Mouse (Mus musculus) frontal cortex, postnatal 14 days (tissue): Measurements from ENCODE around the gene Vax2.

Experiments used
- DNase-seq, 2 experiments: peaks; one replicate each; pipeline ENCODE4 v3.0.0; 2022; ENCODE audit warnings: low spot score in 2 of 2

The Vax2 gene

DNA sequence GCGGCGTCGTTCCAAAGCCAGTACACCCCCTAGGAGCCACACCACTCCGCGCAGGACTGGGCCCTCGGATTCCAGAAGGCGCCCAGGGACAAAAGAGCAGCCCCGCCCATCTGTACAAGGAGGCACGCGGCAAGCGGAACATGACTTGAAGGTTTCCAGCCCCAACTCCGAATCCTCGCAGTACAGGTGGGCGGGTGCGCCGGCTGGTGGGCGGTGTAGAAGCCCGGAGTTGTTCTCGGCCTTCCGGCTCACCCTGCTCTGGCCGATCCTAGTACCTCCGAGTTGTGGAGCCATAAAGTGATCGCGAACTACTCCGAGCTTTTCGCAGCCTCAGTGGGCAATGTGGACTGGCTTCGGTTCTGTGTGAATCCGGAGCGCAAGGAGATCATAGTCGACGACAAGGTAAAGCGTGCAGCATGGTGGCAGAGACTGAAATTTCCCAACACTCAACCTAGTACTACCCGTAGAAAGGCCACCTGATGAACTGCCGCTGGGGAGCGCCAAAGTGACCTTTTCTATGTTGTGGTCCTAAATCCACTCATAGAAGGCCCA is 51.9 kb downstream of the Vax2 start:
- no peak for DNase-seq

DNA sequence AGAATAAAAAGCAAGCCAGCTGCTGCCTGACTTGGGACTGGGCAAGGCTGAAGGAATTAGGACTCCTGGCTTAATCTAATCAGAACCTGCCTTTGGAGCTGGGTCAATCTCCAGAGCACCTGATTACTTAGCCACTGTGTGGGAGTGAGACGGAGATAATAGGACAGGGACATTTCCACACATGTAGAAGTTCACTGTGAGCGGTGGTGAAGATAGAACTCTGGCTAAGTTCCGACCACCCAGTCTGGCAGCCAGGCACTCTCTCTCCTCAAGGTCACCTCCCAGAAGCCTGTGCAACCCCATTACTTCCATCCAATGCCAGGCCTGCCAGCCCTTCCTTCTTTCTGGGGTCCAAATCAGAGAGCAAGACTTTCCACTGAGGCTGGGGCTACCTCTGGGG is 55.9 kb downstream of the Vax2 start:
- DNase-seq, result no peak

DNA sequence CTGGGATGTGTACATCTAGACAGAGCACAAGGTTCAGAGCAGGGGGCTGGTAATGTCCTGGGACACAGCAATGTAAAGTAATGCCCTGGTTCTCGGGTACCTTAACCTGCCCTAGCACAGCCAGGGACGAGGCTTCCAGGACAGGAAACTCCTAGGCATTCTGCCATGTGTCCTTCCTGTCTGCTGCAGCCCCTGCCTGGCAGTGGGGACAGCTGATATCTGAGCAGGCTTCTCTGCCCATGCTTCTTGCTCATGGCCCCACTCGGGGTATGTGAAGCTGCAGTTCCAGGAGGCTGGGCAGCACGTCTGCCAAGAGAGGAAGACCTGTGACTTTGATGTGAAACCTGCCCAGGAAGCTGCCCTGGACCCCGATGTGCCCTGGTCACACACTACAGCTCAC is 57.4 kb downstream of the Vax2 start:
- no peak for DNase-seq

DNA sequence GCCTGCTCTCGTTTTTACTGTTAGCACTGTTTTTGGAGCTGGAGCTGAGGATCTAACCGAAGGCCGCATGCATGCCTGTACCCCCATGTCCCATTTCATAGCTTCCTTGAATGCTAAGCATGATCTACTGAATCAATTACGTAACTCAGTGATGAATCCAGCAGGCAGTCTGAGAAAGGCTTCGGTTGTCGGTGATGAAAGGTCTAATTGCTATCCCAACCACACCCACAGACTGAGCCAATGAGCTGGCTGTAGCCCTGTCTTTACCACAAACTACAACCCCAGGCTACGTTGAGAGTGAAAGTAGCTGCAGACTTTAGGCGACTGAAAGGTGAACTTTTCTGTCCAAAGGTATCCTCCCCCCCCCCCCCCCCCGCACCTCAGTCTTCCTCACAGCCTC is 63.1 kb downstream of the Vax2 start:
- no peak for DNase-seq

DNA sequence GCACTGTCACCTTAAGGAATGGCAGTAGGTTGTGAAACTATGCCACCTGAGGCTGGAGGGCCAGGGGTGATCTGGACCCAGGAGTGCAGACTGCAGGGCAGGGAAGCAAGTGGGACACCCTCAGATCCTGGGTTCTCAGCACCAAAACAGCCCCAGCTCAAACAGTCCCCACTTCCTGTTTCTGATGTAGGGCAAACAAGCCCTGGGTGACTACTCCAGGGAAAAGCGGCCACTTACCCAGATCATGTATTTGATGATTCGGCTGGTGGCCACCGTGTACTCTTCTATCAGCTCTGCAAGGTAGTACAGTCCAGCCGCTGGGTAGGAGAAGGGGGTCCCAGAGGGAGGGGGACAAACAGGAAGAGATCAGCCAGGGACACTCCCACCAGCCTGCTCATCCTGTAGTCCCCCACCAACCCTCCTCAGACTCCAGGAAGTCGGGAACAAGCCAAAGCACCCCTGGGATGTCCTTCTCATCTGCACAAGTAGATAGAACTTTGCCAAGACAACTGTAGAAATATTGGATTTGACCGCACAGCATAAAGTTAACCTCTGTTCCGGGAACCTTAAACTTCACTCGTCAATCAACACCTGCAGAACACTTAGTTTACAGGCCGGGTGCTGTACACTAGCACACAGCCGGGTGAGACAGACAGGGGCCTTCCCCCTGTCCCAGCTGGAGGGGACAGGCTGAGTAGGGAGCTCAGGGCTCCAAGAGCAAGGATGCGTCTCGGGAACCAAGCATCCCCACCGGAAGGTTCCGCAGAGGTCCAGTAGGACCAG is 63.9 kb downstream of the Vax2 start:
- DNase-seq, result peak in 1 of 2 experiments; percentile 14

DNA sequence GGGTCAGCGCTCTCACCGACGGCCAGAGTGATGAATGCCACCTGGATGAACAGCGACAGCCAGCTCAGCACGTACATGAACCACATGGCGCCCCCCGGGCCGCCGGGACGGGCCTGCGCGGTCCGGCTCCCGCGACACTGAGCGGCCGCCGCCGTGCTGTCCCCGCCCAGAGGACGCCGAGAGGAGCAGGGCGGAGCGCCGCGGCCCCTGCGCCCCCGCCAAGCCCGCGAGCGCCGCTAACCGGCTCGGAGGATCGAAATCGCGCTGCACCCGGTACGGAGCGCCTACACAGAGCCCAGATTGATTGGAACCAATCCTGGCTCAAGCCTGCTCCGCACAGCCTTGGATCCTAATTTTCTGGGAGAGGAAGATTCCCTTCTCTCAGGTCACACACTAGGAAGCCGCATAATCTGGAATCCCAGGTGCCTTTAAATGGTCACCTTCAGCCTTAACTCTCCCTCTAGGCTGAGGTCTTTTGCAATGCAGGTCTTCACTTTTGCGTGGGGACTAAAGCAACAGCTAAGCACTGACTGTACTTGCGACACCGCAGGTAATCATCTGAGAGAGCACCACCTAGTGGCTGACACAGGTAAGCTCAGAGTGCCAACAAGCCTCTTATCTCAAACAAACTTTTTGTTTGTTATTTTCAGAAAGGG is 64.7 kb downstream of the Vax2 start, which contains the start of gene Tex261:
Gene Tex261, minus strand, starts transcription at position 176 of the 656 bp plus-strand sequence.
- peak; percentile 80 to 86 for DNase-seq

DNA sequence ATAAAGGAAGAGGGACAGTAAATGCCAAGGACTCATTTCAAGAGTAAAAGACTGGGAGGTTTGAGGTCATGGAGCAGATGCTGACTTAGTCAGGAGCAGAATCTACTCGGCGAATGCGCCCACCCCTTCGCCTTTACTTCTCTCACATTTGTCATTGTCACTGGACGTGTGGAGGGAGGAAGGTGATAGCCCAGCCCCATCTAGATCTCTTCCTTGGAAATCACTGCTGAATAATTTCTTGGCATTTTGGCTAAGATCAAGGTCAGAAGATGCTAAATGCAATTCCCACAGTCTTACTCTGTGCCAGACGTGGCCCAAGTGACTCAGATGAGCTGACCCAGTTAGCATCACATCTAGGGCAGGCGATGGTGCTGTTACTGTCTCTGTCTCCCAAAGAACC is 67.2 kb downstream of the Vax2 start:
- no peak for DNase-seq

DNA sequence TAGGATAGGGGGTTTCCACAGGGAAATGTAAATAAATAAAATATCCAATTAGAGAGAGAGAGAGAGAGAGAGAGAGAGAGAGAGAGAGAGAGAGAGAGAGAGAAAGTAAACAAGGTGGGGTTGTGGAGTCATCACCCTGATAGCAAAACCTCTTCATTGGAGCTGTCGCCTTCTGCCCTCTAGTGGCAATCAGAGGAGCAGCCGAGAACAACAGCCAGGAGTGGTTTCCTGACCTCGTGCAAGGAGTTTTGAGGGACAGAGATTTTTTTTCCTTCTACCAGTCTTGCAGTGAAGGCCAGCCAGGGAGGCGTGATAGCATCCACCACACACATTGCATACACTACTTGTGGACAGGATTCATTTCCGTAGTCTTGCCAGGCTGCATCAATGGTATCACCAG is 68.0 kb downstream of the Vax2 start:
- no peak for DNase-seq

DNA sequence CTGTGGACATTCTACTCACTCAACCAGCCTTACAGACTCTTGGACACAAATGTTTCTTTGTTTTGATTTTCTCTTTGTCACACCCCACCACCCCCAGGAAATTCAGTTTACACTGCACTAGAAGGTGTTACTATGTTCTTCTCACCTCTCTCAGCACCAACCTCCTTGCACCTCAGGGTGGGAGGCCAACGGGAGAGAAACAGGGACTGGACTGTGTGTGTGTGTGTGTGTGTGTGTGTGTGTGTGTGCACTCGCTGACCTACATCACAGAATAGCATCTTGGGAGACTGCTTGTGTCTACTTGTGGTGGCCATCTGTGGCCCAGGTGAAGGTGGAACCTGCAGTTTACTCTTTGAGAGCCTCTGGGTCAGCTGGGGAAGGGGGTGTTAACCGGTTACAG is 75.4 kb downstream of the Vax2 start:
- no peak for DNase-seq
